Mouse (Mus musculus) lung, embryonic 14.5 days (tissue): ENCODE measurements around the gene Taf8. TPM values are rescaled to one million over a fixed set of nuclear protein-coding genes. Genes with fewer than 3 reads are reported as not detected.

Source experiments
- ATAC-seq: fragments of 200-750 bp; cut with Nextera tagmentation; 2 replicates; pipeline ENCODE4 v1.8.0; 2017; ENCODE audit warnings: mild to moderate bottlenecking, moderate TSS enrichment, moderate library complexity; ENCODE audit not compliant: insufficient read depth
- DNase-seq: peaks from one replicate; pipeline ENCODE4 v3.0.0-alpha.2; 2015
- H3K27ac ChIP-seq: fragments of 300-500 bp; sonication (generic); 2 replicates; pipeline ENCODE4 v1.5.1; 2014; ENCODE audit warnings: low read depth, mild to moderate bottlenecking, moderate library complexity
- H3K27me3 ChIP-seq: fragments of 300-500 bp; sonication (generic); 2 replicates; pipeline ENCODE4 v1.6.1; 2014; ENCODE audit warnings: low read length, control low read depth; ENCODE audit not compliant: insufficient read depth
- H3K36me3 ChIP-seq: fragments of 300-500 bp; sonication (generic); 2 replicates; pipeline ENCODE4 v1.6.1; 2014; ENCODE audit warnings: control low read depth; ENCODE audit not compliant: insufficient read depth
- H3K4me1 ChIP-seq: fragments of 300-500 bp; sonication (generic); 2 replicates; pipeline ENCODE4 v1.6.1; 2014; ENCODE audit warnings: antibody characterized with exemption, control low read depth; ENCODE audit not compliant: insufficient read depth
- H3K4me2 ChIP-seq: fragments of 300-500 bp; sonication (generic); 2 replicates; pipeline ENCODE4 v1.6.1; 2014; ENCODE audit warnings: mild to moderate bottlenecking
- H3K4me3 ChIP-seq: fragments of 300-500 bp; sonication (generic); 2 replicates; pipeline ENCODE4 v1.5.1; 2014; ENCODE audit warnings: low read depth, low read length
- H3K9ac ChIP-seq: fragments of 300-500 bp; sonication (generic); 2 replicates; pipeline ENCODE4 v1.6.1; 2014
- H3K9me3 ChIP-seq: fragments of 300-500 bp; sonication (generic); 2 replicates; pipeline ENCODE4 v1.6.1; 2016; ENCODE audit warnings: low read depth, low read length, control low read depth
- CTCF ChIP-seq: IDR thresholded peaks from 2 replicates; pipeline ENCODE4 v1.5.1; 2016; ENCODE audit warnings: antibody characterized with exemption, low read depth
- WGBS: fragments of 180-500 bp; shearing (Covaris S2); extraction: QIAGEN DNeasy Blood & Tissue Kit; methylation state at CpG from one replicate; pipeline ENCODE4 v1.1.7; 2014; 5-methylcytosine and 5-hydroxymethylcytosine counted together
- polyA plus RNA-seq: library from polyadenylated mRNA; unstranded; fragments of >200 nt; fragmentation: Nextera tagmentation; extraction: Ambion mirVana; gene quantifications from 2 replicates; pipeline ENCODE4 v1.2.1, GENCODE M21; 2014

The Taf8 gene
- polyA plus RNA-seq, 1 experiment from 2014 or later: 26.8 TPM

- Histone ChIP-seq H3K27me3 (peaks cover 26% of the 10 kb centered on the region), H3K9ac (peak within 1 kb of the TSS; percentile 55), H3K4me2 (peak within 1 kb of the TSS; percentile 70), H3K4me3 (peak within 1 kb of the TSS; percentile 46), H3K27ac (peak within 1 kb of the TSS; percentile 73), H3K9me3 (no peaks in the 10 kb centered on the region), H3K4me1 (0 out of 2 replicates have a peak, but pooled peaks cover 8% of the 10 kb centered on the region), H3K36me3 (no peaks in the 10 kb centered on the region)
- DNase-seq (peak; percentile 77), ATAC-seq (peak; percentile 85)
- WGBS: under 1% methylated on average over 45 of the region's 45 CpGs
- TF ChIP-seq CTCF: 0 out of 2 replicates have a peak, but pooled peaks have one; percentile 4
Observed at GRCm38 (mm10) chr17:47436156-47436906, 65.8 kb downstream of the Taf8 start, which contains the start of gene AI661453. Gene AI661453, plus strand, starts transcription at chr17:47436615.

Other genes with a start within 250 kb of the Taf8 start
- gene Mrps10, start 133.4 kb downstream of the Taf8 start, polyA plus RNA-seq: 84.1 and 86.9 TPM in 2 replicates
- 0.41 and 0.49 TPM in 2 replicates for gene Guca1b, start 116.9 kb downstream of the Taf8 start, polyA plus RNA-seq
- 1.6 and 1.7 TPM in 2 replicates for gene Guca1a, start 101.7 kb downstream of the Taf8 start, polyA plus RNA-seq
- 2.4 TPM in 2 replicates for gene AI661453, start 65.7 kb downstream of the Taf8 start, polyA plus RNA-seq
- 0.13 TPM in 1 of 2 replicates, not detected in the other for gene 1700001C19Rik, start 64.9 kb downstream of the Taf8 start, polyA plus RNA-seq
- 289 and 308 TPM in 2 replicates for gene Ccnd3, start 2.8 kb upstream of the Taf8 start, polyA plus RNA-seq
- 24.2 and 25.4 TPM in 2 replicates for gene Bysl, start 109.2 kb upstream of the Taf8 start, polyA plus RNA-seq
- gene Med20, start 109.3 kb upstream of the Taf8 start, polyA plus RNA-seq: 45.5 and 49.2 TPM in 2 replicates
- gene Gm20517, start 109.3 kb upstream of the Taf8 start, polyA plus RNA-seq: 0.74 and 1.8 TPM in 2 replicates
- 5.0 and 5.6 TPM in 2 replicates for gene Usp49, start 128.4 kb upstream of the Taf8 start, polyA plus RNA-seq
- 433 and 434 TPM in 2 replicates for gene Tomm6, start 186.1 kb upstream of the Taf8 start, polyA plus RNA-seq
- gene Frs3, start 186.7 kb upstream of the Taf8 start, polyA plus RNA-seq: 5.1 and 5.3 TPM in 2 replicates
- 1.1 and 1.3 TPM in 2 replicates for gene Gm21981, start 192.2 kb upstream of the Taf8 start, polyA plus RNA-seq
- gene Prickle4, start 192.4 kb upstream of the Taf8 start, polyA plus RNA-seq: 1.5 TPM in 1 of 2 replicates, not detected in the other
- 7.6 and 9.1 TPM in 2 replicates for gene Pgc, start 224.6 kb upstream of the Taf8 start, polyA plus RNA-seq
- 7.6 and 9.3 TPM in 2 replicates for gene Tfeb, start 234.7 kb upstream of the Taf8 start, polyA plus RNA-seq